Mouse (Mus musculus) olfactory bulb, adult 2 months (tissue): Measurements from ENCODE around the gene Lbhd1.

Source experiments
- CTCF ChIP-seq: fragments of 200-500 bp; IDR thresholded peaks from 2 replicates; pipeline ENCODE4 v1.5.1; 2012; ENCODE audit warnings: low read depth, mild to moderate bottlenecking, low read length, moderate library complexity; ENCODE audit not compliant: insufficient read depth
- POLR2A ChIP-seq: fragments of 200-500 bp; IDR thresholded peaks from 2 replicates; pipeline ENCODE4 v1.6.1; 2012; ENCODE audit warnings: mild to moderate bottlenecking, low read depth, low read length, moderate library complexity; ENCODE audit not compliant: insufficient read depth

DNA sequence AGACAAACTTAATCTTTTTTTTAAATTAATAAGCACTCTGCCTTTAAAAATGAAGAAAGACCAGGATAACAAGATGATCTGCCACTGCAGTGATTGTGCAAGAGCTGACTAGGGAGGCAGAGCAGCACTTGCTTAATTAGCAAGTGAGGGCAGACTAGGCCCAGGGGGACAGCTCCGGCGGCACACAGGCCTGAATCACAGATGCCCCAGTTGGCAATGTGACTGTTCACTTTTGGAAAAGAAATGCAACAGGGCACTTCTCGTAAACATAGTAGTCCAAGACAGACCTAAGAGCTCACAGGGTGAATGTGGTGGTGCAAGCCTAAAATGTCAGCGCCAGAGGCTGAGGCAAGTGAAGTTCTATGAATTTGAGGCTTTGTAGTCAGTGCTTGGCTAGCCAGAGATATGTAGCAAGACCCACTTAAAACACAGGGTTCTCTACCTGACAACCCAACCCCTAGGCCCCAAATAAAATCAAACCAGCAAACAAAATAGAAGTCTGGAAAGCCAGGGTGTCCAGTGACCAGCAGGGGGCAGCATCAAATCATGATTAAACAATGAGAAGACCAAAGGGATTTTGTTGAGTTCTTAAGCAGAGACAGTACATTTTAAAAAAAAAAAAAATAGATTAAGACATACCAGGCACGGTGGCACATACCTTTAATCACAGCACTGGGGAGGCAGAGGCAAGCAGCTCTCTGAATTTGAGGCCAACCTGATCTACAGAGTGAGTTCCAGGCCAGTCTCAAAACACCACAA lies 39.0 kb upstream of the Lbhd1 start:
- TF ChIP-seq POLR2A (no peak), CTCF (no peak)
